Mouse (Mus musculus) olfactory bulb, adult 2 months (tissue): ENCODE measurements around the gene Asap2.

Source experiments
- CTCF ChIP-seq: fragments of 200-500 bp; IDR thresholded peaks from 2 replicates; pipeline ENCODE4 v1.5.1; 2012; ENCODE audit warnings: low read depth, mild to moderate bottlenecking, low read length, moderate library complexity; ENCODE audit not compliant: insufficient read depth
- POLR2A ChIP-seq: fragments of 200-500 bp; IDR thresholded peaks from 2 replicates; pipeline ENCODE4 v1.6.1; 2012; ENCODE audit warnings: mild to moderate bottlenecking, low read depth, low read length, moderate library complexity; ENCODE audit not compliant: insufficient read depth

DNA sequence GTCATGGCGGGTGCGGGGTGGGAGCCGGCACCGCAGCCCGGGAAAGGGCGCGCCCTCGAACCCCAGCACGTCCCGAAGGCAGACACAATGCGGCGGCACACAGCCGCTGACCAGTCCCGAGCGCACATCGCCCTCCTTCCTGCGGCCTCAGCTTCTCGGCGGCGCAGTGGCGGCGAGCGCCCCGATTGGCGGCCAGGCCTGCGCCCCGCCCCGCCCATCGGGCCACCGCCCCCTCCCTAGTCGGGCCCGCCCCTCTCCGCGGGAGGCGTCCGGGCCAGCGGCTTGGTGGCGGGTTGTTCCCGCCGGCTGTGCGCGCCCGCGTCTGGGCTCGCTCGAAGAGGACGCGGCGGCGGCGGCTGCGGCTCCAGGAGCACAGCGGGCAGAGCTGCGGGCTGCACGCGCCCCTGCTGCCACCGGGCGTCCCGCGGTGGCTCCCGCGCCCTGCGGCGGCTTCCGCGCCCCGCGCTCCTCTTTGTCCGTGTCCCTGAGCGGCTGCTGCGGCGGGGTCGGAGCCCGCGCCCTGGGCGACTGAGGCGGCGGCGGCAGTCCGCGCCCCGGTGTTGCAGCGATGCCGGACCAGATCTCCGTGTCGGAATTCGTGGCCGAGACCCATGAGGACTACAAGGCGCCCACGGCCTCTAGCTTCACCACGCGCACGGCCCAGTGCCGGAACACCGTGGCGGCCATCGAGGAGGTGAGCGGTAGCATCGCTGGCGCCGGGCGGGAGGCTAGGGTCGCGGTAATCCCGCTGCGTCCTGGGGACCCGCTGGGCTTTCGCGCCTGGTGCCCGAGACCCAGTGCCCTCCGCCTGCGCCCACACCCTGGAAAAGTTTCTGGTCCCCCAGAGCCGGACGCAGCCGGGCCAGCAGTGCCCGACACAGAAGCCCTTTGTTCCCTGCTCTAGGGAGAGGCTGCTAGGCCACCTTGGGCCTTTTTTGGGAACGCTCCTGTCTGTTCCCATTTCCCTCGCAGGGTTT lies 121.5 kb downstream of the Asap2 start:
- TF ChIP-seq POLR2A = no peak
- TF ChIP-seq CTCF = no peak
